32 mouse cellular contexts compared by ENCODE assay signal in genomic region chr5:73339779-73340722, GRCm38 (mm10). TPM values are rescaled to one million over a fixed set of nuclear protein-coding genes. Genes with fewer than 3 reads are reported as not detected.
DNase-seq lines count a peak whose midpoint lies in the region; ATAC-seq and TF ChIP-seq lines count a peak whose summit lies in the region.
"Had no signal": no experiment of that assay in that cellular context is flagged by ENCODE, and none has a peak within 500 bp of the region (broad histone marks: within the 10 kb centered on the region; RNA-seq: fewer than 3 reads in every experiment).

No protein-coding gene starts in this region.

- ATAC-seq in frontal cortex, adult (ENCODE audit: low TSS enrichment), result peak; percentile 38
- ATAC-seq in liver, postnatal 0 days, result no peak
- ATAC-seq: lung, postnatal 0 days had no signal

- no peaks in the 10 kb centered on the region for H3K9me3 ChIP-seq in liver, postnatal 0 days (ENCODE audit: low read length)
- no peaks in the 10 kb centered on the region for H3K9me3 ChIP-seq in CH12.LX (replicated peaks; ENCODE audit: low read length)
- H3K9me3 ChIP-seq: embryonic facial prominence, embryonic 13.5 days; forebrain, embryonic 10.5 days; forebrain, embryonic 15.5 days; G1E; hindbrain, embryonic 12.5 days; midbrain, embryonic 13.5 days; neural tube, embryonic 13.5 days had no signal

- no peak for TF ChIP-seq POLR2A in liver, adult 2 months (IDR thresholded peaks at IDR 0.05; ENCODE audit: extremely low read depth, insufficient read depth, low read length)
- peak; percentile 29; the same call in 1 of the 2 replicates for TF ChIP-seq POLR2A in CH12.LX (IDR thresholded peaks at IDR 0.05; ENCODE audit: low read depth, low read length)
- TF ChIP-seq POLR2A in olfactory bulb, adult 2 months (IDR thresholded peaks at IDR 0.05; ENCODE audit: insufficient read depth, low read depth, low read length), result no peak

- in situ Hi-C loops in CH12.LX (cut with MboI; ENCODE audit: low pct_ligation_motif_present, low pct_unique_long_range_greater_than_20kb, low sequenced_read_pairs), result no loop called here

- no peak for TF ChIP-seq EP300 in liver, postnatal 0 days (IDR thresholded peaks at IDR 0.05; ENCODE audit: low read depth)
- TF ChIP-seq EP300 in CH12.LX (IDR thresholded peaks at IDR 0.05; ENCODE audit: low read length), result peak; percentile 73

- no peak; the same call in 1 of the 2 replicates for TF ChIP-seq RAD21 in CH12.LX (IDR thresholded peaks at IDR 0.05; ENCODE audit: low read depth, low read length)

- H3K4me2 ChIP-seq in liver, postnatal 0 days (ENCODE audit: low read depth, low read length), result no peak overlapping the region
- peak overlapping the region; percentile 17 for H3K4me2 ChIP-seq in CH12.LX (ENCODE audit: insufficient read depth, low read depth, poor library complexity, severe bottlenecking)
- H3K4me2 ChIP-seq: embryonic facial prominence, embryonic 13.5 days; forebrain, embryonic 15.5 days; heart, embryonic 11.5 days; hindbrain, embryonic 12.5 days; midbrain, embryonic 13.5 days; neural tube, embryonic 13.5 days had no signal

- no peak for DNase-seq in frontal cortex, postnatal 10 days (ENCODE audit: low spot score in 2 of 2)
- DNase-seq in liver, adult 2 months (ENCODE audit: extremely low read depth, low read depth, low spot score), result peak; percentile 97
- no peak for DNase-seq in liver, postnatal 0 days
- peak; percentile 88 for DNase-seq in CH12.LX (ENCODE audit: extremely low read depth)
- no peak for DNase-seq in spleen, adult 18-20 months
- no peak for DNase-seq in lung, postnatal 36 days
- DNase-seq: adrenal gland, postnatal 10 days; cerebellum, adult 11-12 months; cerebellum, adult 9-11 months; gastrocnemius, postnatal 25 days; heart, adult 11 months; heart, postnatal 36 days; kidney, adult 11 months; kidney, postnatal 25 days; lung, adult 18-20 months; right cerebral cortex, postnatal 14 days; thymus, adult 2 months; thymus, postnatal 36 days had no signal

- H3K9ac ChIP-seq in liver, adult 2 months (ENCODE audit: low read depth, low read length), result no peak overlapping the region
- no peak overlapping the region for H3K9ac ChIP-seq in liver, postnatal 0 days (replicated peaks)
- peak overlapping the region; percentile 1; the same call in 1 of the 2 replicates for H3K9ac ChIP-seq in CH12.LX (ENCODE audit: insufficient read depth, low read depth)
- H3K9ac ChIP-seq: embryonic facial prominence, embryonic 13.5 days; forebrain, embryonic 15.5 days; hindbrain, embryonic 12.5 days; midbrain, embryonic 13.5 days; neural tube, embryonic 13.5 days had no signal

- no peaks in the 10 kb centered on the region for H3K36me3 ChIP-seq in liver, adult 2 months (ENCODE audit: control insufficient read depth, insufficient read depth, low read length)
- no peaks in the 10 kb centered on the region for H3K36me3 ChIP-seq in liver, postnatal 0 days (replicated peaks; ENCODE audit: insufficient read depth, low read length)
- no peaks in the 10 kb centered on the region for H3K36me3 ChIP-seq in CH12.LX (replicated peaks in 1 of 2; ENCODE audit: control insufficient read depth in 1 of 2, insufficient read depth in 1 of 2, low read length in 1 of 2)
- H3K36me3 ChIP-seq: embryonic facial prominence, embryonic 13.5 days; forebrain, embryonic 10.5 days; forebrain, embryonic 15.5 days; G1E; hindbrain, embryonic 12.5 days; midbrain, embryonic 13.5 days; neural tube, embryonic 13.5 days had no signal

- no peaks in the 10 kb centered on the region; the same call in 1 of the 2 replicates for H3K79me2 ChIP-seq in liver, adult 2 months (ENCODE audit: control insufficient read depth, insufficient read depth, low read length)
- no peaks in the 10 kb centered on the region for H3K79me2 ChIP-seq in CH12.LX (replicated peaks; ENCODE audit: control insufficient read depth, extremely low read depth, insufficient read depth, poor library complexity, severe bottlenecking)

- no peak overlapping the region; the same call in 1 of the 2 replicates for H3K4me3 ChIP-seq in liver, adult 2 months (ENCODE audit: insufficient read depth, low read depth, low read length)
- no peak overlapping the region for H3K4me3 ChIP-seq in liver, postnatal 0 days (ENCODE audit: low read depth, low read length)
- H3K4me3 ChIP-seq in CH12.LX (replicated peaks in 1 of 3; ENCODE audit: low read depth in 2 of 3, low read length in 2 of 3, poor library complexity in 1 of 3), result no peak overlapping the region
- no peak overlapping the region for H3K4me3 ChIP-seq in olfactory bulb, adult 2 months (ENCODE audit: insufficient read depth, low read depth, low read length)
- H3K4me3 ChIP-seq: embryonic facial prominence, embryonic 13.5 days; forebrain, embryonic 10.5 days; forebrain, embryonic 15.5 days; hindbrain, embryonic 12.5 days; midbrain, embryonic 13.5 days; neural tube, embryonic 13.5 days had no signal

- no peak for TF ChIP-seq CTCF in liver, adult 2 months (IDR thresholded peaks at IDR 0.05; ENCODE audit: low read depth, low read length)
- TF ChIP-seq CTCF in liver, postnatal 0 days (IDR thresholded peaks at IDR 0.05; ENCODE audit: low read depth), result no peak
- TF ChIP-seq CTCF in CH12.LX (conservative IDR thresholded peaks at IDR 0.05 in 1 of 2, IDR thresholded peaks at IDR 0.05 in 1 of 2; ENCODE audit: low read depth in 2 of 2, low read length in 2 of 2), result no peak
- TF ChIP-seq CTCF in olfactory bulb, adult 2 months (IDR thresholded peaks at IDR 0.05; ENCODE audit: insufficient read depth, low read depth, low read length), result no peak

- peaks cover 13% of the 10 kb centered on the region for H3K4me1 ChIP-seq in liver, adult 2 months (ENCODE audit: control insufficient read depth, insufficient read depth, low read length)
- peaks cover 4% of the 10 kb centered on the region for H3K4me1 ChIP-seq in liver, postnatal 0 days (ENCODE audit: insufficient read depth)
- H3K4me1 ChIP-seq in CH12.LX (ENCODE audit: control insufficient read depth in 1 of 2, insufficient read depth in 2 of 2), result peaks cover 34 to 59% of the 10 kb centered on the region in 2 experiments
- H3K4me1 ChIP-seq in olfactory bulb, adult 2 months (ENCODE audit: control insufficient read depth, insufficient read depth, low read length), result peaks cover 38% of the 10 kb centered on the region

- dilution Hi-C loops in CH12.LX (cut with MboI; ENCODE audit: extremely low pct_ligation_motif_present, extremely low pct_unique_long_range_greater_than_20kb, low sequenced_read_pairs), result no loop called here

- H3K27me3 ChIP-seq in liver, adult 2 months (ENCODE audit: control insufficient read depth, insufficient read depth, low read length), result no peaks in the 10 kb centered on the region
- H3K27me3 ChIP-seq in liver, postnatal 0 days (ENCODE audit: insufficient read depth, low read length), result no peaks in the 10 kb centered on the region
- no peaks in the 10 kb centered on the region for H3K27me3 ChIP-seq in CH12.LX (replicated peaks)
- H3K27me3 ChIP-seq: embryonic facial prominence, embryonic 13.5 days; forebrain, embryonic 15.5 days; midbrain, embryonic 13.5 days had no signal

- 43% methylated on average over 9 of the region's 9 CpGs for WGBS in liver, adult 2 months
- WGBS in liver, postnatal 0 days (ENCODE audit: insufficient replicate concordance), result 73% methylated on average over 9 of the region's 9 CpGs
- 63% methylated on average over 9 of the region's 9 CpGs for WGBS in olfactory bulb, adult 2 months

- peak overlapping the region; percentile 68 for H3K27ac ChIP-seq in liver, adult 2 months (replicated peaks; ENCODE audit: insufficient read depth, low read depth, low read length)
- no peak overlapping the region for H3K27ac ChIP-seq in liver, postnatal 0 days (ENCODE audit: low read depth)
- peak overlapping the region; percentile 96 for H3K27ac ChIP-seq in CH12.LX (ENCODE audit: insufficient read depth, low read depth)
- peak overlapping the region; percentile 90 for H3K27ac ChIP-seq in olfactory bulb, adult 2 months (ENCODE audit: insufficient read depth, low read depth, low read length)
- H3K27ac ChIP-seq: embryonic facial prominence, embryonic 13.5 days; forebrain, embryonic 10.5 days; forebrain, embryonic 15.5 days; hindbrain, embryonic 12.5 days; hindbrain, postnatal 0 days; macrophage; midbrain, embryonic 13.5 days; neural tube, embryonic 13.5 days; stomach, postnatal 0 days had no signal

TF ChIP-seq in CH12.LX, 34 proteins besides CTCF, POLR2A, EP300 and RAD21 (continues in another document):
- TF ChIP-seq NRF1 (IDR thresholded peaks at IDR 0.05; ENCODE audit: low read depth, low read length) (no peak), E2F4 (IDR thresholded peaks at IDR 0.05; ENCODE audit: insufficient replicate concordance, low read depth, low read length) (no peak), TBP (conservative IDR thresholded peaks at IDR 0.05; ENCODE audit: low read depth, low read length) (peak; percentile 79; the same call in 1 of the 2 replicates), MXI1 (IDR thresholded peaks at IDR 0.05; ENCODE audit: low read depth, low read length) (0 out of 2 replicates have a peak, but pooled peaks have one; percentile 25), HCFC1 (IDR thresholded peaks at IDR 0.05; ENCODE audit: low read depth, low read length) (peak; percentile 44; the same call in 1 of the 2 replicates), ZKSCAN1 (IDR thresholded peaks at IDR 0.05; ENCODE audit: borderline replicate concordance, low read depth, low read length) (no peak), MAX (IDR thresholded peaks at IDR 0.05; ENCODE audit: low read length) (no peak), ZMIZ1 (IDR thresholded peaks at IDR 0.05; ENCODE audit: low read depth, low read length) (no peak), USF2 (conservative IDR thresholded peaks at IDR 0.05; ENCODE audit: low read depth, low read length) (no peak), JUN (IDR thresholded peaks at IDR 0.05; ENCODE audit: insufficient read depth, low read depth, low read length) (peak; percentile 33)

RNA-seq across cellular contexts. Expression of gene Ociad2, which starts 0.8 kb away (rescaled TPM):
- total RNA-seq in liver, adult 2 months (2014; rRNA removed), result 8.4 and 10.3 TPM in 2 replicates
- polyA plus RNA-seq in liver, adult 2 months (2012; rRNA removed), result 3.4 and 4.3 TPM in 2 replicates
- 1.2 and 2.0 TPM in 2 replicates for polyA plus RNA-seq in liver, postnatal 0 days (2015; fragmentation: Nextera tagmentation; extraction: Ambion mirVana)
- total RNA-seq in CH12.LX (2012; rRNA removed) (5.3 and 6.3 TPM in 2 replicates), CH12.LX (2014; rRNA removed) (1.9 and 2.3 TPM in 2 replicates)
- 3.2 and 4.4 TPM in 2 replicates for polyA plus RNA-seq in CH12.LX (2012; ENCODE audit: insufficient read length, low read depth)
- polyA plus RNA-seq in olfactory bulb, adult 2 months (2012; ENCODE audit: insufficient read depth, insufficient read length, low replicate concordance, missing spikeins), result 451 TPM in 1 of 2 replicates, not detected in the other
- polyA plus RNA-seq: G1E had no signal

RNA-seq across cellular contexts. Expression of gene Ociad1, which starts 47.5 kb away (rescaled TPM):
- total RNA-seq in liver, adult 2 months (2014; rRNA removed), result 57.6 and 68.1 TPM in 2 replicates
- polyA plus RNA-seq in liver, adult 2 months (2012; rRNA removed), result 49.1 and 50.3 TPM in 2 replicates
- polyA plus RNA-seq in liver, postnatal 0 days (2015; fragmentation: Nextera tagmentation; extraction: Ambion mirVana), result 98.7 and 105 TPM in 2 replicates
- total RNA-seq in CH12.LX (2012; rRNA removed) (153 and 164 TPM in 2 replicates), CH12.LX (2014; rRNA removed) (292 and 359 TPM in 2 replicates)
- polyA plus RNA-seq in CH12.LX (2012; ENCODE audit: insufficient read length, low read depth), result 285 and 329 TPM in 2 replicates
- polyA plus RNA-seq in olfactory bulb, adult 2 months (2012; ENCODE audit: insufficient read depth, insufficient read length, low replicate concordance, missing spikeins), result 165 and 443 TPM in 2 replicates

Comparison
In these comparisons a context has a peak if more than half of its experiments do, and no peak if none do; other contexts are left out.
1. DNase-seq: peak in liver, adult 2 months (single experiment) and CH12.LX (single experiment); none in frontal cortex, postnatal 10 days (0 of 2), liver, postnatal 0 days (single experiment), spleen, adult 18-20 months (0 of 2) and lung, postnatal 36 days (single experiment).